Mouse (Mus musculus): ENCODE data around the gene Prr23a3. TPM values are rescaled to one million over a fixed set of nuclear protein-coding genes. Genes with fewer than 3 reads are reported as not detected.

Gene Prr23a3
- polyA plus RNA-seq, 1 experiment: not detected

- no peaks in the 10 kb centered on the region for H3K4me1 ChIP-seq (ENCODE audit: control insufficient read depth, insufficient read depth, low read length)
- H3K27ac ChIP-seq (ENCODE audit: control insufficient read depth, insufficient read depth, low read depth, low read length, poor library complexity): no peak overlapping the region
- TF ChIP-seq CTCF (IDR thresholded peaks at IDR 0.05; ENCODE audit: control insufficient read depth, insufficient read depth, low read length) (no peak), POLR2A (IDR thresholded peaks at IDR 0.05; ENCODE audit: borderline replicate concordance, control insufficient read depth, low read depth, low read length) (no peak)
- H3K4me3 ChIP-seq (replicated peaks; ENCODE audit: control insufficient read depth, low read depth, low read length): no peak overlapping the region
- 77% methylated on average over 7 of the region's 7 CpGs for WGBS
Observed at GRCm38 (mm10) chr9:98837537-98838074, 27.0 kb upstream of the Prr23a3 start.

- WGBS: 60% methylated on average over 22 of the region's 22 CpGs
Observed at GRCm38 (mm10) chr9:98842117-98842516, 22.4 kb upstream of the Prr23a3 start, which contains the start of gene Prr23a1. TSS of gene Prr23a1 (plus strand) at chr9:98842503.

DNA sequence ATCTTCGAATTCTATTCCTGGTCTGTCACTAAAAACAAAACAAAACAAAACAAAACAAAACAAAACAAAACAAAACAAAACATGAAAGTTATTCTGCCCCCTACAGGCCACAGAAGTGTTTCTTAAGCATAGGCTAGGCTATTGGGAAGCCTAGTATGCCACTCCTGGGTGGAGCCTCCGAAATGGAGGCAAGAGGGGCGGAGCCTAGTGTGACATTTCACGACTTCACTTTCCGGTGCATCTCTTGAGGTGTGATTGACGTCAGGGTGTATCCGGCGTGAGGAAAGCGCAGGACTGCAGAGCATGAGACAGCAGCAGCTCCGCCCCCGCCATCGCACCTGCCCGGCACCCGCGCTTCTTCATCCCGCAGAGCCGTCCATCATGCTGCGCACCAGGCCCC, 8.4 kb upstream of the Prr23a3 start, which contains the start of gene Prr23a2:
TSS of gene Prr23a2 (plus strand) at position 285 of the 400 bp plus-strand sequence.
- TF ChIP-seq POLR2A (IDR thresholded peaks at IDR 0.05; ENCODE audit: borderline replicate concordance, control insufficient read depth, low read depth, low read length): no peak
- no peak for TF ChIP-seq CTCF (IDR thresholded peaks at IDR 0.05; ENCODE audit: control insufficient read depth, insufficient read depth, low read length)
- Histone ChIP-seq H3K4me1 (ENCODE audit: control insufficient read depth, insufficient read depth, low read length) (no peaks in the 10 kb centered on the region), H3K27ac (ENCODE audit: control insufficient read depth, insufficient read depth, low read depth, low read length, poor library complexity) (no peak within 1 kb of the TSS), H3K4me3 (replicated peaks; ENCODE audit: control insufficient read depth, low read depth, low read length) (no peak within 1 kb of the TSS)
- WGBS: 79% methylated on average over 18 of the region's 18 CpGs

More at GRCm38 (mm10) chr9:98842117-98842516, 22.4 kb upstream of the Prr23a3 start, which contains the start of gene Prr23a1:
- TF ChIP-seq CTCF (IDR thresholded peaks at IDR 0.05; ENCODE audit: control insufficient read depth, insufficient read depth, low read length) (no peak), POLR2A (IDR thresholded peaks at IDR 0.05; ENCODE audit: borderline replicate concordance, control insufficient read depth, low read depth, low read length) (no peak)
- H3K4me1 ChIP-seq (ENCODE audit: control insufficient read depth, insufficient read depth, low read length): no peaks in the 10 kb centered on the region
- no peak within 1 kb of the TSS for H3K4me3 ChIP-seq (replicated peaks; ENCODE audit: control insufficient read depth, low read depth, low read length)
- no peak within 1 kb of the TSS for H3K27ac ChIP-seq (ENCODE audit: control insufficient read depth, insufficient read depth, low read depth, low read length, poor library complexity)

- 73% methylated on average over 3 of the region's 3 CpGs for WGBS
- TF ChIP-seq CTCF (IDR thresholded peaks at IDR 0.05; ENCODE audit: control insufficient read depth, insufficient read depth, low read length): no peak
- no peak for TF ChIP-seq POLR2A (IDR thresholded peaks at IDR 0.05; ENCODE audit: borderline replicate concordance, control insufficient read depth, low read depth, low read length)
- H3K4me3 ChIP-seq (replicated peaks; ENCODE audit: control insufficient read depth, low read depth, low read length): no peak overlapping the region
- H3K4me1 ChIP-seq (ENCODE audit: control insufficient read depth, insufficient read depth, low read length): no peaks in the 10 kb centered on the region
- no peak overlapping the region for H3K27ac ChIP-seq (ENCODE audit: control insufficient read depth, insufficient read depth, low read depth, low read length, poor library complexity)
Observed at GRCm38 (mm10) chr9:98863463-98863862, 1.1 kb upstream of the Prr23a3 start.

DNA sequence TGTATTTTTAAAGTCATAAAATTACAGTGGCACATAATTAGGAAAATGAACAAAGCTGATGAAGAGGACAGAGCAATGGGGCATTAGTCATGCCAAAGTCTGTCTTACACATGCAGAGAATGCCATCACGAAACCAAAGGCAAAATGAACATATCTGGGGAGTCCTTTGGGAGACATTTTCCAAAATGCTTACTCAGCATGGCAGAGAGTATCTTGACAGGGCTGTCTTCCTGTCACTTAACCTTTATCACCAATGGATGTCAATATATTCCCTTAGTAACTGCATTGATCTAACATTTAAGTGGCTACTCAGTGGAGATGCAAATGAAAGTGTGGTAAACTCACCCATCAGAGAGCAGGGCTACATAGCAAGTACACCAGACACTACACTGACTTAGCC, 36.9 kb downstream of the Prr23a3 start:
- no peaks in the 10 kb centered on the region for H3K4me1 ChIP-seq (ENCODE audit: control insufficient read depth, insufficient read depth, low read length)
- no peak overlapping the region for H3K4me3 ChIP-seq (replicated peaks; ENCODE audit: control insufficient read depth, low read depth, low read length)
- WGBS: 61% methylated on average over 1 of the region's 1 CpGs
- H3K27ac ChIP-seq (ENCODE audit: control insufficient read depth, insufficient read depth, low read depth, low read length, poor library complexity): no peak overlapping the region
- no peak for TF ChIP-seq CTCF (IDR thresholded peaks at IDR 0.05; ENCODE audit: control insufficient read depth, insufficient read depth, low read length)
- TF ChIP-seq POLR2A (IDR thresholded peaks at IDR 0.05; ENCODE audit: borderline replicate concordance, control insufficient read depth, low read depth, low read length): no peak

DNA sequence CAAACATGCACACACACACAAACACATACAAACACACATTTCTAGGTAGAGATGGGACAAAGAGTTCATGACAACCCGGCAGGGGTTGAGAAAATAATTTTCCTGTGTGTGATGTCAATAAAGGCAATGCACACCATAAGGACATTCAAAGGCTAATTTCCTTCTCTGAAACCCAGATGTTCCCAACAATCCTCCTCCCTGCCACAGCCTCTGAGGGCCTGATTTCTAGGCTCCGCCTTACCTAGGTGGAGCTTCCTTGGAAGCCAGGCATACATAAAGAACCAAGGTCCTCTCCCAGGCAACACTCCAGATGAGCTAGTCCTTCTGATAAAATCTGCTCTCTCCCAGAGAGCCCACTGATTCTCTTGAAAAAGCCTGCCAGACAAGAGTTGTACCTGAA, 38.3 kb downstream of the Prr23a3 start, which contains the start of gene 7420426K07Rik:
TSS of gene 7420426K07Rik (plus strand) at position 301 of the 400 bp plus-strand sequence.
- H3K27ac ChIP-seq (ENCODE audit: control insufficient read depth, insufficient read depth, low read depth, low read length, poor library complexity): no peak within 1 kb of the TSS
- H3K4me3 ChIP-seq (replicated peaks; ENCODE audit: control insufficient read depth, low read depth, low read length): no peak within 1 kb of the TSS
- 74% methylated on average over 2 of the region's 2 CpGs for WGBS
- no peak for TF ChIP-seq CTCF (IDR thresholded peaks at IDR 0.05; ENCODE audit: control insufficient read depth, insufficient read depth, low read length)
- no peak for TF ChIP-seq POLR2A (IDR thresholded peaks at IDR 0.05; ENCODE audit: borderline replicate concordance, control insufficient read depth, low read depth, low read length)
- no peaks in the 10 kb centered on the region for H3K4me1 ChIP-seq (ENCODE audit: control insufficient read depth, insufficient read depth, low read length)

Other genes starting within 250 kb of the Prr23a3 start
- gene Prr23a1, start 22.3 kb upstream of the Prr23a3 start, polyA plus RNA-seq (2011; ENCODE audit: insufficient read depth, insufficient read length, low replicate concordance, missing spikeins): not detected in 2 replicates
- not detected in 2 replicates for gene Prr23a2, start 8.3 kb upstream of the Prr23a3 start, polyA plus RNA-seq (2011; ENCODE audit: insufficient read depth, insufficient read length, low replicate concordance, missing spikeins)
- not detected in 2 replicates for gene 7420426K07Rik, start 38.4 kb downstream of the Prr23a3 start, polyA plus RNA-seq (2011; ENCODE audit: insufficient read depth, insufficient read length, low replicate concordance, missing spikeins)
- gene Foxl2, start 90.5 kb downstream of the Prr23a3 start, polyA plus RNA-seq (2011; ENCODE audit: insufficient read depth, insufficient read length, low replicate concordance, missing spikeins): not detected in 2 replicates
- gene Faim, start 121.6 kb downstream of the Prr23a3 start, polyA plus RNA-seq (2011; ENCODE audit: insufficient read depth, insufficient read length, low replicate concordance, missing spikeins): 11.9 and 13.4 TPM in 2 replicates
- gene Gm1123, start 170.9 kb downstream of the Prr23a3 start, polyA plus RNA-seq (2011; ENCODE audit: insufficient read depth, insufficient read length, low replicate concordance, missing spikeins): not detected in 2 replicates